Mouse (Mus musculus) liver, embryonic 12.5 days (tissue): ENCODE data around the gene Trpc1. TPM values are rescaled to one million over a fixed set of nuclear protein-coding genes. Genes with fewer than 3 reads are reported as not detected.

Experiments used
- ATAC-seq: fragments of 200-750 bp; cut with Nextera tagmentation; 2 replicates; pipeline ENCODE4 v1.8.0; 2017; ENCODE audit warnings: moderate number of reproducible peaks, mild to moderate bottlenecking, moderate library complexity
- H3K27ac ChIP-seq: fragments of 300-500 bp; sonication (generic); 2 replicates; pipeline ENCODE4 v1.5.1; 2016; ENCODE audit warnings: mild to moderate bottlenecking
- H3K27me3 ChIP-seq: fragments of 300-500 bp; sonication (generic); replicated peaks from 2 replicates; pipeline ENCODE4 v1.6.1; 2016; ENCODE audit warnings: mild to moderate bottlenecking, moderate library complexity
- H3K36me3 ChIP-seq: fragments of 300-500 bp; sonication (generic); 2 replicates; pipeline ENCODE4 v1.6.1; 2016; ENCODE audit warnings: mild to moderate bottlenecking, moderate library complexity
- H3K4me1 ChIP-seq: fragments of 300-500 bp; sonication (generic); 2 replicates; pipeline ENCODE4 v1.6.1; 2016
- H3K4me2 ChIP-seq: fragments of 300-500 bp; sonication (generic); 2 replicates; pipeline ENCODE4 v1.6.1; 2016; ENCODE audit warnings: mild to moderate bottlenecking, moderate library complexity
- H3K4me3 ChIP-seq: fragments of 300-500 bp; sonication (generic); 2 replicates; pipeline ENCODE4 v1.5.1; 2016; ENCODE audit warnings: mild to moderate bottlenecking, moderate library complexity
- H3K9ac ChIP-seq: fragments of 300-500 bp; sonication (generic); 2 replicates; pipeline ENCODE4 v1.6.1; 2016; ENCODE audit warnings: mild to moderate bottlenecking, moderate library complexity
- H3K9me3 ChIP-seq: fragments of 300-500 bp; sonication (generic); replicated peaks from 2 replicates; pipeline ENCODE4 v1.6.1; 2016; ENCODE audit warnings: mild to moderate bottlenecking, moderate library complexity
- WGBS: fragments of 180-500 bp; shearing (Covaris S2); methylation state at CpG from one replicate; pipeline ENCODE4 v1.1.7; 2016; ENCODE audit not compliant: insufficient replicate concordance; 5-methylcytosine and 5-hydroxymethylcytosine counted together
- polyA plus RNA-seq: library from polyadenylated mRNA; unstranded; fragments of >200 nt; fragmentation: Nextera tagmentation; extraction: Ambion mirVana; gene quantifications from 2 replicates; pipeline ENCODE4 v1.2.1, GENCODE M21; 2016

Gene Trpc1
- polyA plus RNA-seq, 1 experiment from 2014 or later = 0.86 TPM

DNA sequence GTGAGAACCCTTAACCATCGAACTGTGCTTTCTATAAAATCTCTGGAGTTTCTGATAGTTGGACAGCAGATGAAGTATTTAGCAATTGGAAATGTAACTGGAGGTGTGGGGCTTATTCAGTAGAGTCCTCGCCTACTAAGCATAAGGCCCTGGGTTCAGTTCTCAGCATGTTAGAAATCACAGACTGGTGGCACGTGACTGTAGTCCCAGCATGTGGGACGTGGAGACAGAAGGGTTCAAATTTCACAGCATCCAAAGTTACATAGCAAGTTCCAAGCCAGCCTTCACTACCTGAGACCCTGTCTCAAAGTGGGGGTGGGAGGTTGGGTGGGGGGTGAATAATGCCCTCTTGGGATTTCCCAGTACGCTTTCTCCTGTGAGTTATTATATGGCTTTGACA, 81.9 kb downstream of the Trpc1 start:
- Histone ChIP-seq H3K27ac (no peak overlapping the region), H3K27me3 (no peaks in the 10 kb centered on the region), H3K4me2 (no peak overlapping the region), H3K4me1 (no peaks in the 10 kb centered on the region), H3K36me3 (peaks cover 11% of the 10 kb centered on the region; the same call in 1 of the 2 replicates), H3K9ac (no peak overlapping the region), H3K9me3 (peaks cover 4% of the 10 kb centered on the region; the same call in 1 of the 2 replicates), H3K4me3 (no peak overlapping the region)
- no peak for ATAC-seq
- WGBS = 59% methylated on average over 5 of the region's 5 CpGs

- Histone ChIP-seq H3K27me3 (no peaks in the 10 kb centered on the region), H3K4me3 (no peak overlapping the region), H3K9ac (no peak overlapping the region), H3K27ac (no peak overlapping the region), H3K9me3 (peaks cover 4% of the 10 kb centered on the region; the same call in 1 of the 2 replicates), H3K4me1 (no peaks in the 10 kb centered on the region), H3K4me2 (no peak overlapping the region), H3K36me3 (peaks cover 11% of the 10 kb centered on the region; the same call in 1 of the 2 replicates)
- ATAC-seq = no peak
- WGBS = 51% methylated on average over 9 of the region's 9 CpGs
Observed at GRCm38 (mm10) chr9:95667836-95668235, 82.3 kb downstream of the Trpc1 start.

DNA sequence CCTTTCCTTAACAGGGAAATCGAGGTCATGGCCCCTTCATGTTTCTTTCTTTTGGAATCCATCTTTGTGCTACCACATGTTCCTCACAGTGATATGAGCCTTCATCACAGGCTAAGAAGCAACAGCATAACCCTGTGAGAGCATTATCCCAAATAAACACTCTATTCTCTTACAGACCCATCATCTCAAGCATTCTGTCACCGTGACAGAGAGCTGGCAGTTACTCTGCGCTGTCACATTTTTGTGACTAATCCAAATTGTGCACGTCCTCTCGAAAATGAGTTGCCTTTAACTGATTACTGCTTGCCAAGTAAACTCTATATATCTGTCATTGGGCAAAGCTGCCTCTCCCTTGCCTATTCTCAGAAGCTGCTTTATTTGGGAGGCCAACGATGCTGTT, 84.3 kb downstream of the Trpc1 start:
- Histone ChIP-seq H3K9me3 (no peaks in the 10 kb centered on the region), H3K27ac (no peak overlapping the region), H3K4me2 (no peak overlapping the region), H3K9ac (no peak overlapping the region), H3K36me3 (peaks cover 4% of the 10 kb centered on the region; the same call in 1 of the 2 replicates), H3K4me3 (no peak overlapping the region), H3K4me1 (no peaks in the 10 kb centered on the region), H3K27me3 (no peaks in the 10 kb centered on the region)
- WGBS = 77% methylated on average over 6 of the region's 6 CpGs
- no peak for ATAC-seq

DNA sequence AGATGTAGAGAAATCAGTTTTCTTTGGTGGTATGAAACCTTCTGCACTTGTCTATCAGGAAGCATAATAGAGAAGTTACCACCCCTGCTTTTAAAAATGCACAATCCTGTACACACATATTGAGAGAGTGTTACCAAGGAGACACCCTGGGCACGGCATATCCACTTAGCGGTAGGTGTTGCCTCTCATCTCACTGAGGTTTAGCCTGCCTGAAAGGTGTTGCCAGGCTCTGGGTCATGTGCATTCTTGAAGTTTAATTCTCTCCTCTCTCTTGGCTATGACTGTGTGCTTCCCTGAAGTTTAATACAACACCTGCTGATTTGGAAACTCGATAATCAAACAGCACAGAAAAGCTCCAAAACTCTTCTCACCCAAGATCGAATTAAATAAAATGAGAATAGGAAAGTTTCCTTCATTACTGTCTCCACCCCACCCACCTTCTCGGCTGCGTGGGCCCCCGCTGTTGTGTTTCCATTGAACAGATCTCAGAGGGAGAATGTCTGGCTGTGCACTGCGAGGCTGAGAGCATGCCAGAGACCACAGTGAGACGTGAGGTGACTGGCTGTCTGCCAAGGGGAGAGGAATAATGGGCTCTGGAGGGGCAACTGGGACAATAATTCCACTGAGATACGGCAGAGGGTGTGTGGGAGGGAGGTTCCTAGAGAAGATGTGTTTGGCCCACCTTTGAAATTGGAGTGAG, 85.7 kb downstream of the Trpc1 start:
- Histone ChIP-seq H3K27ac (no peak overlapping the region), H3K36me3 (no peaks in the 10 kb centered on the region), H3K4me3 (no peak overlapping the region), H3K27me3 (no peaks in the 10 kb centered on the region), H3K4me1 (no peaks in the 10 kb centered on the region), H3K9me3 (no peaks in the 10 kb centered on the region), H3K9ac (no peak overlapping the region), H3K4me2 (no peak overlapping the region)
- no peak for ATAC-seq
- WGBS = 67% methylated on average over 10 of the region's 10 CpGs

GRCm38 (mm10) chr9:95657941-95658340, 92.2 kb downstream of the Trpc1 start:
- H3K4me1 ChIP-seq = no peaks in the 10 kb centered on the region
- H3K27me3 ChIP-seq = no peaks in the 10 kb centered on the region
- 66% methylated on average over 2 of the region's 2 CpGs for WGBS
- H3K4me3 ChIP-seq = no peak overlapping the region
- no peak overlapping the region for H3K9ac ChIP-seq
- H3K4me2 ChIP-seq = no peak overlapping the region
- ATAC-seq = no peak
- no peaks in the 10 kb centered on the region for H3K36me3 ChIP-seq
- H3K27ac ChIP-seq = no peak overlapping the region
- H3K9me3 ChIP-seq = no peaks in the 10 kb centered on the region

Other genes with a start within 250 kb of the Trpc1 start
- 95.2 and 98.9 TPM in 2 replicates for gene U2surp, start 238.4 kb downstream of the Trpc1 start, polyA plus RNA-seq
- gene Paqr9, start 190.7 kb downstream of the Trpc1 start, polyA plus RNA-seq = 14.2 and 14.3 TPM in 2 replicates
- gene Pcolce2, start 112.8 kb downstream of the Trpc1 start, polyA plus RNA-seq = 10.1 and 12.1 TPM in 2 replicates
- gene Pls1, start 94.9 kb upstream of the Trpc1 start, polyA plus RNA-seq = 9.9 and 10.7 TPM in 2 replicates
- gene Atr, start 107.2 kb upstream of the Trpc1 start, polyA plus RNA-seq = 10.0 and 10.6 TPM in 2 replicates
- 9.8 and 11.1 TPM in 2 replicates for gene Xrn1, start 204.4 kb upstream of the Trpc1 start, polyA plus RNA-seq